Mouse (Mus musculus): ENCODE results near the gene Emc10.

GRCm38 (mm10) chr7:44466888-44467311 is 29.4 kb downstream of the Emc10 start:
- no peak for TF ChIP-seq ZNF384 (IDR thresholded peaks at IDR 0.05; ENCODE audit: low read depth, low read length)
- no peak for TF ChIP-seq CHD2 (IDR thresholded peaks at IDR 0.05; ENCODE audit: low read depth, low read length)
- TF ChIP-seq HCFC1 (IDR thresholded peaks at IDR 0.05; ENCODE audit: borderline replicate concordance, insufficient read depth, low read length) = no peak
- no peak for TF ChIP-seq ZC3H11A (IDR thresholded peaks at IDR 0.05; ENCODE audit: borderline replicate concordance, low read depth, low read length)
